Mouse (Mus musculus) MEL (cell line): ENCODE results near the gene Emx2.

ENCODE experiments used
- BHLHE40 ChIP-seq: IDR thresholded peaks from 2 replicates; pipeline ENCODE4 v1.6.1; 2012; ENCODE audit warnings: low read depth, mild to moderate bottlenecking, inconsistent platforms, low read length, improper control_type of control experiment, borderline replicate concordance
- CTCF ChIP-seq, 3 experiments: IDR thresholded peaks in 2 of 3; conservative IDR thresholded peaks in 1 of 3; 2 replicates each; pipeline ENCODE4 v1.5.1; 2011 to 2012; ENCODE audit warnings: low read length in 3 of 3, low read depth in 2 of 3, mild to moderate bottlenecking in 2 of 3, improper control_type of control experiment in 1 of 3, inconsistent platforms in 1 of 3, mixed read lengths in 1 of 3, moderate library complexity in 1 of 3; ENCODE audit not compliant: control insufficient read depth in 1 of 3, insufficient read depth in 1 of 3, poor library complexity in 1 of 3, severe bottlenecking in 1 of 3
- ETS1 ChIP-seq: IDR thresholded peaks from 2 replicates; pipeline ENCODE4 v1.6.1; 2012; ENCODE audit warnings: low read depth, mild to moderate bottlenecking, inconsistent platforms, low read length, improper control_type of control experiment, moderate library complexity
- POLR2A ChIP-seq, 2 experiments: IDR thresholded peaks; 2 replicates each; pipeline ENCODE4 v1.6.1; 2011 to 2012; ENCODE audit warnings: low read length in 2 of 2, mild to moderate bottlenecking in 2 of 2, control low read depth in 1 of 2, improper control_type of control experiment in 1 of 2, low read depth in 1 of 2, moderate library complexity in 1 of 2; ENCODE audit not compliant: control insufficient read depth in 1 of 2, insufficient read depth in 1 of 2, poor library complexity in 1 of 2
- TAL1 ChIP-seq: IDR thresholded peaks from 2 replicates; pipeline ENCODE4 v1.6.1; 2012; ENCODE audit warnings: mild to moderate bottlenecking, inconsistent platforms, low read length, moderate library complexity, mixed read lengths
- USF2 ChIP-seq, 2 experiments: IDR thresholded peaks; 2 replicates each; pipeline ENCODE4 v1.6.1; 2011 to 2012; ENCODE audit warnings: improper control_type of control experiment in 2 of 2, low read length in 2 of 2, borderline replicate concordance in 1 of 2, inconsistent platforms in 1 of 2, low read depth in 1 of 2, mild to moderate bottlenecking in 1 of 2; ENCODE audit not compliant: insufficient read depth in 1 of 2

GRCm38 (mm10) chr19:59479912-59480311 is 21.7 kb downstream of the Emx2 start:
- no peak for TF ChIP-seq CTCF (IDR thresholded peaks at IDR 0.05 in 2 of 3, conservative IDR thresholded peaks at IDR 0.05 in 1 of 3; ENCODE audit: control insufficient read depth in 1 of 3, insufficient read depth in 1 of 3, low read depth in 2 of 3, low read length in 3 of 3, poor library complexity in 1 of 3, severe bottlenecking in 1 of 3)
- TF ChIP-seq POLR2A (IDR thresholded peaks at IDR 0.05; ENCODE audit: control insufficient read depth in 1 of 2, insufficient read depth in 1 of 2, low read depth in 1 of 2, low read length in 2 of 2, poor library complexity in 1 of 2) = no peak
- no peak for TF ChIP-seq TAL1
- TF ChIP-seq ETS1 = no peak
- no peak for TF ChIP-seq USF2 (IDR thresholded peaks at IDR 0.05; ENCODE audit: borderline replicate concordance in 1 of 2, insufficient read depth in 1 of 2, low read depth in 1 of 2, low read length in 2 of 2)
- TF ChIP-seq BHLHE40 = no peak
